Mouse (Mus musculus): ENCODE results near the gene Ccdc155. TPM values are rescaled to one million over a fixed set of nuclear protein-coding genes. Genes with fewer than 3 reads are reported as not detected.

Gene Ccdc155
- polyA plus RNA-seq, 2 experiments = 0.08 TPM; not detected in 1

DNA sequence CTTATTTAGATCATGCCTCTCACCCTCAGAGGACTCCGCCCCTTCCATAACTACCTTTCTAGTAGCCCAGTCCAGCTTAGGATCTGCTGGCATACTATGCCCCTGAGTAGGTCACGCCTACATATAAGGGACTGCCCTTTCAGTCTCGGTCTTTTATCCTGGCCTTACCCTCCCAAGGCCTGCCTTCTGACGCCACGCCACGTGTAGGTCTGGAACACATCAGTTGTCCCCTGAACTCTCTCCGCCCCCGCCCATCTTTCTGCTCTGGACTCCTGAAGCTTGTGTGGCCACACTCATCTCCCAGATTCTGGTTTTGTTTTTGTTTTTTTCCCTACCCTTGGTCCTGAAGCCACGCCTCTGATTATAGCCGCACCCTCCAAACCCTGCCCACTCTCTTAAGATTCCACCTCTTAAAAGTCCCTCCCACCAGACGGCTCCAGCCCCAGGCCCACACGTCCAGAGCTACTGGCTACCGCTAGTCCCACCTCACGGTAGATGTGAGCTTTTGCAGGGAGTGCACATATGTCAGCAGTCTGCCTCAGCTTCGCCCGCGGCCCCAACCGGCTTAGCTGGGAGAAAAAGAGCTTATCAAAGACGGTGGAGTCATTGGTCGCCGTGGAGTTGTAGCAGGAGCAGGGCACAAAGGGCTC is 30.4 kb upstream of the Ccdc155 start:
- TF ChIP-seq EP300 (IDR thresholded peaks at IDR 0.05; ENCODE audit: low read depth) (no peak), CTCF (IDR thresholded peaks at IDR 0.05; ENCODE audit: low read depth) (no peak)
- Histone ChIP-seq H3K27ac (no peak overlapping the region), H3K4me3 (ENCODE audit: insufficient read depth in 1 of 2, low read depth in 2 of 2, low read length in 2 of 2) (no peak overlapping the region), H3K9me3 (ENCODE audit: control insufficient read depth, low read length) (no peaks in the 10 kb centered on the region), H3K4me2 (ENCODE audit: low read depth) (peak overlapping the region; percentile 7), H3K9ac (replicated peaks) (no peak overlapping the region), H3K27me3 (ENCODE audit: control insufficient read depth, insufficient read depth, low read length) (no peaks in the 10 kb centered on the region), H3K4me1 (replicated peaks; ENCODE audit: control insufficient read depth in 2 of 2, insufficient read depth in 2 of 2, low read length in 1 of 2) (peaks cover 0 to 21% of the 10 kb centered on the region in 2 experiments; a peak in 2 of 4 replicates), H3K36me3 (replicated peaks; ENCODE audit: control insufficient read depth, insufficient read depth, low read depth) (no peaks in the 10 kb centered on the region)
- 32% methylated on average over 21 of the region's 21 CpGs for WGBS (ENCODE audit: insufficient replicate concordance)
- DNase-seq (ENCODE audit: low read depth in 3 of 3, low spot score in 3 of 3) (no peak), ATAC-seq (ENCODE audit: insufficient read depth) (no peak)

GRCm38 (mm10) chr7:45234333-45234841 is 29.7 kb upstream of the Ccdc155 start:
- 46% methylated on average over 29 of the region's 29 CpGs for WGBS (ENCODE audit: insufficient replicate concordance)
- H3K27ac ChIP-seq = no peak overlapping the region

GRCm38 (mm10) chr7:45233580-45234332 is 29.1 kb upstream of the Ccdc155 start:
- Histone ChIP-seq H3K4me1 (replicated peaks; ENCODE audit: control insufficient read depth in 2 of 2, insufficient read depth in 2 of 2, low read length in 1 of 2) (peaks cover 0 to 19% of the 10 kb centered on the region in 2 experiments; a peak in 2 of 4 replicates), H3K27me3 (ENCODE audit: control insufficient read depth, insufficient read depth, low read length) (no peaks in the 10 kb centered on the region), H3K36me3 (replicated peaks; ENCODE audit: control insufficient read depth, insufficient read depth, low read depth) (no peaks in the 10 kb centered on the region), H3K9me3 (ENCODE audit: control insufficient read depth, low read length) (no peaks in the 10 kb centered on the region), H3K9ac (replicated peaks) (no peak overlapping the region), H3K4me2 (ENCODE audit: low read depth) (no peak overlapping the region), H3K27ac (no peak overlapping the region), H3K4me3 (ENCODE audit: insufficient read depth in 1 of 2, low read depth in 2 of 2, low read length in 2 of 2) (no peak overlapping the region)
- no peak for DNase-seq (ENCODE audit: low read depth in 3 of 3, low spot score in 3 of 3)
- 56% methylated on average over 20 of the region's 20 CpGs for WGBS (ENCODE audit: insufficient replicate concordance)
- TF ChIP-seq EP300 (IDR thresholded peaks at IDR 0.05; ENCODE audit: low read depth) (no peak), CTCF (IDR thresholded peaks at IDR 0.05; ENCODE audit: low read depth) (no peak)
- ATAC-seq (ENCODE audit: insufficient read depth) = no peak

More at GRCm38 (mm10) chr7:45234333-45234841, 29.7 kb upstream of the Ccdc155 start:
- H3K4me1 ChIP-seq (replicated peaks; ENCODE audit: control insufficient read depth in 2 of 2, insufficient read depth in 2 of 2, low read length in 1 of 2) = peaks cover 0 to 21% of the 10 kb centered on the region in 2 experiments; a peak in 2 of 4 replicates
- no peak for DNase-seq (ENCODE audit: low read depth in 3 of 3, low spot score in 3 of 3)
- ATAC-seq (ENCODE audit: insufficient read depth) = no peak
- no peaks in the 10 kb centered on the region for H3K36me3 ChIP-seq (replicated peaks; ENCODE audit: control insufficient read depth, insufficient read depth, low read depth)
- H3K9me3 ChIP-seq (ENCODE audit: control insufficient read depth, low read length) = no peaks in the 10 kb centered on the region
- TF ChIP-seq CTCF (IDR thresholded peaks at IDR 0.05; ENCODE audit: low read depth) (no peak), EP300 (IDR thresholded peaks at IDR 0.05; ENCODE audit: low read depth) (no peak)
- H3K9ac ChIP-seq (replicated peaks) = no peak overlapping the region
- no peak overlapping the region for H3K4me3 ChIP-seq (ENCODE audit: insufficient read depth in 1 of 2, low read depth in 2 of 2, low read length in 2 of 2)
- H3K27me3 ChIP-seq (ENCODE audit: control insufficient read depth, insufficient read depth, low read length) = no peaks in the 10 kb centered on the region
- H3K4me2 ChIP-seq (ENCODE audit: low read depth) = peak overlapping the region; percentile 7

GRCm38 (mm10) chr7:45232716-45233465 is 28.2 kb upstream of the Ccdc155 start:
- Histone ChIP-seq H3K4me2 (ENCODE audit: low read depth) (no peak overlapping the region), H3K4me1 (replicated peaks; ENCODE audit: control insufficient read depth in 2 of 2, insufficient read depth in 2 of 2, low read length in 1 of 2) (peaks cover 0 to 14% of the 10 kb centered on the region in 2 experiments; a peak in 2 of 4 replicates), H3K27me3 (ENCODE audit: control insufficient read depth, insufficient read depth, low read length) (no peaks in the 10 kb centered on the region), H3K9me3 (ENCODE audit: control insufficient read depth, low read length) (no peaks in the 10 kb centered on the region), H3K4me3 (ENCODE audit: insufficient read depth in 1 of 2, low read depth in 2 of 2, low read length in 2 of 2) (no peak overlapping the region), H3K27ac (no peak overlapping the region), H3K9ac (replicated peaks) (no peak overlapping the region), H3K36me3 (replicated peaks; ENCODE audit: control insufficient read depth, insufficient read depth, low read depth) (no peaks in the 10 kb centered on the region)
- no peak for ATAC-seq (ENCODE audit: insufficient read depth)
- WGBS (ENCODE audit: insufficient replicate concordance) = 49% methylated on average over 13 of the region's 13 CpGs
- DNase-seq (ENCODE audit: low read depth in 3 of 3, low spot score in 3 of 3) = no peak
- TF ChIP-seq CTCF (IDR thresholded peaks at IDR 0.05; ENCODE audit: low read depth) = no peak
- no peak for TF ChIP-seq EP300 (IDR thresholded peaks at IDR 0.05; ENCODE audit: low read depth)
